Mouse (Mus musculus): ENCODE results near the gene Ch25h. TPM values are rescaled to one million over a fixed set of nuclear protein-coding genes. Genes with fewer than 3 reads are reported as not detected.

The Ch25h gene
- polyA plus RNA-seq, 1 experiment from 2014 or later = 0.07 TPM

DNA sequence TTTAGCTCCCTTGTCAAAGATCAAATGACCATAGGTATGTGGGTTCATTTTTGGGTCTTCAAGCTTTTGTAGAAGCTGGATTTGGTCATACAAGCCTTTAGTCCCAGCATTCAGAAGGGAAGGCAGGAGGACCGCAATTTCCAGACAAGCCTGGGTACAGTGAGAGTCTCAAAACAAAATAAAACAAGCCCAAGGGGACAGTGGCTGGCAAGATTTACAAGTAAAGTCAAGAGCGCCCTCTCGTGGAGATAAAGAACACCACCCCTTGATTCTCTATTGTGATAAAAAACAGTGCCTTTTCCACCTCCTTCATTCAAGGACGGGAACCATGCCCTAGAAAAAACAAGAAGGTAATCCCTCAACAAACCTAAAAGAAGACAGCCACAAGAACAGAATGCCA lies 8.6 kb upstream of the Ch25h start:
- Histone ChIP-seq H3K36me3 (replicated peaks; ENCODE audit: insufficient read depth, low read length) (no peaks in the 10 kb centered on the region), H3K27ac (ENCODE audit: low read depth) (no peak overlapping the region), H3K9ac (replicated peaks) (no peak overlapping the region), H3K4me1 (ENCODE audit: insufficient read depth) (no peaks in the 10 kb centered on the region), H3K4me3 (ENCODE audit: low read depth, low read length) (no peak overlapping the region), H3K27me3 (ENCODE audit: insufficient read depth, low read length) (no peaks in the 10 kb centered on the region), H3K9me3 (ENCODE audit: low read length) (no peaks in the 10 kb centered on the region), H3K4me2 (ENCODE audit: low read depth, low read length) (no peak overlapping the region)
- peak; percentile 72 for TF ChIP-seq CTCF (IDR thresholded peaks at IDR 0.05; ENCODE audit: low read depth)
- no peak for TF ChIP-seq EP300 (IDR thresholded peaks at IDR 0.05; ENCODE audit: low read depth)
- 13% methylated on average over 4 of the region's 4 CpGs for WGBS (ENCODE audit: insufficient replicate concordance)
- DNase-seq (peak; percentile 26), ATAC-seq (no peak)

DNA sequence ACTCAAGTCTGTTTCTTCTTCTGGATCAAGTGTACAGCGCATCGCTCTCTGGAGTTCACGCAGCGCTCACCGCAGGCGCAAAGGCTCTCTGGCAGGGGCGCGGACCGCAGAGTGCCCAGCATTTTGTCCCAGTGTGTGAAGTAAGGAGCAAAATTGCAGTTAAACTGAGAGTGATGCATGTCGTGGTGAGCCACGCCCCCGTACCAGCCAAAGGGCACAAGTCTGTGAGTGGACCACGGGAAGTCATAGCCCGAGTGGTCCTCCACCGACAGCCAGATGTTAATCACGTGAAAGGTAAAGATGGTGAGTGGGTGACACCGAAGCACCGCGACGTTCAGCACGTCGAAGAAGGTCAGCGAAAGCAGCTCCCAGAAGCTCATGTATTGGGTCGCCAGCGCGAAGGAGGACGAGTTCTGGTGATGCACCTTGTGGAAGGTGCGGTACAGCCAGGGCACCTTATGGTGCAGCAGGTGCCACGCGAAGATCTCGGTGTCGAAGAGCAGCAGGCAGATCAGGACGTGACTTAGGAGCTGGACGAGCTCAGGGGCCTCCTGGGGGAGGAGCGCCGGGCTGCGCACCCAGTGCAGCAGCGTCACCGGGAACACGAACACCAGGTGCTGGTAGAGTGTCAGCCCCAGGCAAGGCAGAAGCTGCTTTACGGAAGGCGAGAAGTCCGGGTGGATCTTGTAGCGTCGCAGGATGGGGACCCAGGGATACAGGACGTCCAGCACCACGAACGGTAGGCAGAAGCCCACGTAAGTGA lies 555 bp downstream of the Ch25h start:
- Histone ChIP-seq H3K4me3 (ENCODE audit: low read depth, low read length) (peak overlapping the region; percentile 54), H3K27me3 (ENCODE audit: insufficient read depth, low read length) (peaks cover 28% of the 10 kb centered on the region), H3K27ac (ENCODE audit: low read depth) (no peak overlapping the region), H3K36me3 (replicated peaks; ENCODE audit: insufficient read depth, low read length) (no peaks in the 10 kb centered on the region), H3K4me1 (ENCODE audit: insufficient read depth) (peaks cover 17% of the 10 kb centered on the region), H3K9ac (replicated peaks) (peak overlapping the region; percentile 41; the same call in 1 of the 2 replicates), H3K4me2 (ENCODE audit: low read depth, low read length) (peak overlapping the region; percentile 85), H3K9me3 (ENCODE audit: low read length) (no peaks in the 10 kb centered on the region)
- ATAC-seq = no peak
- DNase-seq = peak; percentile 23
- 11% methylated on average over 49 of the region's 49 CpGs for WGBS (ENCODE audit: insufficient replicate concordance)
- TF ChIP-seq EP300 (IDR thresholded peaks at IDR 0.05; ENCODE audit: low read depth) = no peak
- TF ChIP-seq CTCF (IDR thresholded peaks at IDR 0.05; ENCODE audit: low read depth) = no peak

DNA sequence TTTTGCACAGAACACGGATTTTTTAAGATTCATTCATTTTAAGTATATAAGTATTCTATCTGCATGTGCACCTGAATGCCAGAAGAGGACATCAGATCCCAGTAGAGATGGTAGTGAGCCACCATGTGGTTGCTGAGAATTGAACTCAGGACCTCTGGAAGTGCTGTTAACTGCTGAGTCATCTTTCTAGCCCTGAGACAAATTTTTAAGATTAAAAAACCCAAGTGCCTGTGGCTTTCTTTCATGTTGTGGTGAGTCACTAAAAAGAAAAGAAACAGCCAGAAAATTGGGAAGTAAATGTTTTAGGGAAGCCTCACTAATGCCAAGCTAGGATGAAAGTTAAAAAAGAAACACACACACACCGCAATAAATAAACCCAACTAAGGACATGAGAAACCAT lies 3.3 kb downstream of the Ch25h start:
- peaks cover 24% of the 10 kb centered on the region for H3K27me3 ChIP-seq (ENCODE audit: insufficient read depth, low read length)
- H3K9me3 ChIP-seq (ENCODE audit: low read length) = no peaks in the 10 kb centered on the region
- peaks cover 17% of the 10 kb centered on the region for H3K4me1 ChIP-seq (ENCODE audit: insufficient read depth)
- TF ChIP-seq EP300 (IDR thresholded peaks at IDR 0.05; ENCODE audit: low read depth) = no peak
- TF ChIP-seq CTCF (IDR thresholded peaks at IDR 0.05; ENCODE audit: low read depth) = no peak
- H3K4me3 ChIP-seq (ENCODE audit: low read depth, low read length) = no peak overlapping the region
- H3K36me3 ChIP-seq (replicated peaks; ENCODE audit: insufficient read depth, low read length) = no peaks in the 10 kb centered on the region
- H3K4me2 ChIP-seq (ENCODE audit: low read depth, low read length) = no peak overlapping the region
- no peak for DNase-seq
- no peak overlapping the region for H3K9ac ChIP-seq (replicated peaks)
- no peak for ATAC-seq
- WGBS (ENCODE audit: insufficient replicate concordance) = 58% methylated on average over 2 of the region's 2 CpGs
- no peak overlapping the region for H3K27ac ChIP-seq (ENCODE audit: low read depth)

DNA sequence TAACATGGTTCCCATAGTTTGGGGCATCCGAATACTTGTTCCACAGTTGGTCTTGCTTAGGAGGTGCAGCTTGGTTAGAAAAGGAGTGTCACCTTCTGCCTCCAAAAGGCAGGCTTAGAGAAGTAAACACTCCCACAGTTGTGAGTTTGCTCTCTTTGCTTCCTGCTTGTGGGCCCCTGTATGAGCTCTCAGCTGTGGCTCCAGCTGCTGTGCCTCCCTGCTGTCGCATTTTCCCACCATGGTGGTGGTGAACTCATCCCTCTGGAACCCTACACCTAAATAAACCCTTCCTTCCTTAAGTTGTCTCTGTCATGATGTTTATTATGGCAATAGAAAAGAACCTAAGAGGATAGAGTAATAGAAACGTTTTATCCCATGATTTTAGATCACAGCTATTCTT lies 6.2 kb downstream of the Ch25h start:
- WGBS (ENCODE audit: insufficient replicate concordance) = 34% methylated on average over 3 of the region's 3 CpGs
- no peaks in the 10 kb centered on the region for H3K9me3 ChIP-seq (ENCODE audit: low read length)
- H3K27me3 ChIP-seq (ENCODE audit: insufficient read depth, low read length) = peaks cover under 1% of the 10 kb centered on the region; the same call in 1 of the 2 replicates
- no peak overlapping the region for H3K4me2 ChIP-seq (ENCODE audit: low read depth, low read length)
- H3K36me3 ChIP-seq (replicated peaks; ENCODE audit: insufficient read depth, low read length) = no peaks in the 10 kb centered on the region
- H3K27ac ChIP-seq (ENCODE audit: low read depth) = no peak overlapping the region
- TF ChIP-seq EP300 (IDR thresholded peaks at IDR 0.05; ENCODE audit: low read depth) (no peak), CTCF (IDR thresholded peaks at IDR 0.05; ENCODE audit: low read depth) (no peak)
- no peak for DNase-seq
- ATAC-seq = no peak
- no peak overlapping the region for H3K9ac ChIP-seq (replicated peaks)
- no peaks in the 10 kb centered on the region for H3K4me1 ChIP-seq (ENCODE audit: insufficient read depth)
- H3K4me3 ChIP-seq (ENCODE audit: low read depth, low read length) = no peak overlapping the region

DNA sequence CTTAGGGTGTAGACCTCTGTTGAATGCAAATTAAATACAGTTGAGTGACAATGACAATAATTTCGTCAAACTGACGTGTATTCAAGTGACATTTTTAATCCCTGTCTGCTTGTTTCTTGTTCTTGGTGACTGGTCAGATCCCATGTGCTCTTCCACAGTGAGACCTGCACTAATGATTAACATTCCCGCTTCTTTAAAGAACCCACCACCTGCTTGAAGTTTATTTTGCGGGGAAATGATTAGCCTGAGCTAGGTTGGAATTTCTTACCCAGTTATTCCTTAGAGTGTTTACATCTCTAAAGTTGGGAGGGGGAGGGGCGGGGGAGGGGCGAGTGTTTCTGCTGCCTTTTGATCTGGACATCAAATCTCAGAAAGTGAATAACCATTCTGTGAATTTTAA lies 6.7 kb downstream of the Ch25h start:
- WGBS (ENCODE audit: insufficient replicate concordance) = 52% methylated on average over 6 of the region's 6 CpGs
- Histone ChIP-seq H3K4me3 (ENCODE audit: low read depth, low read length) (no peak overlapping the region), H3K36me3 (replicated peaks; ENCODE audit: insufficient read depth, low read length) (no peaks in the 10 kb centered on the region), H3K4me2 (ENCODE audit: low read depth, low read length) (no peak overlapping the region), H3K9ac (replicated peaks) (no peak overlapping the region), H3K4me1 (ENCODE audit: insufficient read depth) (no peaks in the 10 kb centered on the region), H3K9me3 (ENCODE audit: low read length) (no peaks in the 10 kb centered on the region), H3K27me3 (ENCODE audit: insufficient read depth, low read length) (no peaks in the 10 kb centered on the region), H3K27ac (ENCODE audit: low read depth) (no peak overlapping the region)
- no peak for TF ChIP-seq CTCF (IDR thresholded peaks at IDR 0.05; ENCODE audit: low read depth)
- TF ChIP-seq EP300 (IDR thresholded peaks at IDR 0.05; ENCODE audit: low read depth) = no peak
- DNase-seq (no peak), ATAC-seq (no peak)

DNA sequence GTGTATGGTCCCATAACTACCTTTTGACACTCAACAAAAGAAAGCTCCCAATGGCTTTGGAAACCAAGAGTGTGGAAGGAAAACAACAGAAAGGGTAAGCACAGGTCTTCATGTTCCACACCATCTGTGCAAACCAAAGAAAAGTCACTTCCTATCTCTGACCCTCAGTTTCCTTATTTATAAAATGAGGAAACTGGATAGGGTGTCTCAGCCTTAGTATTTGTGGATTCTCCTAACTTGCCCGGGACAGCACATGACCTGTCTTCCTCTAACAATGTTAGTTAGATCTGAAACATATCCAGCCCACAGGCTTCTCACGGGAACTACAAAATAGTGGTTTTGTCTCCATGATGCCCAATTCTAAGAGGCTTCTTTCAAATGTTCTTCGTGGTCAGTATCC lies 10.5 kb downstream of the Ch25h start:
- no peak for DNase-seq
- Histone ChIP-seq H3K27me3 (ENCODE audit: insufficient read depth, low read length) (no peaks in the 10 kb centered on the region), H3K36me3 (replicated peaks; ENCODE audit: insufficient read depth, low read length) (no peaks in the 10 kb centered on the region), H3K4me2 (ENCODE audit: low read depth, low read length) (no peak overlapping the region), H3K9ac (replicated peaks) (no peak overlapping the region), H3K9me3 (ENCODE audit: low read length) (no peaks in the 10 kb centered on the region), H3K4me1 (ENCODE audit: insufficient read depth) (no peaks in the 10 kb centered on the region), H3K4me3 (ENCODE audit: low read depth, low read length) (no peak overlapping the region), H3K27ac (ENCODE audit: low read depth) (no peak overlapping the region)
- no peak for TF ChIP-seq EP300 (IDR thresholded peaks at IDR 0.05; ENCODE audit: low read depth)
- TF ChIP-seq CTCF (IDR thresholded peaks at IDR 0.05; ENCODE audit: low read depth) = no peak
- no peak for ATAC-seq
- 35% methylated on average over 3 of the region's 3 CpGs for WGBS (ENCODE audit: insufficient replicate concordance)

Data from liver, postnatal 0 days (tissue).